Mouse (Mus musculus): ENCODE results near the gene Dr1.
A peak's percentile ranks its signal among the peaks of the same experiment; 100 is the strongest.
"Not testable (repeated sequence)": the region's sequence is repeated elsewhere in the genome, so short reads cannot be mapped to it uniquely, and the experiment has no call there.

Gene Dr1

DNA sequence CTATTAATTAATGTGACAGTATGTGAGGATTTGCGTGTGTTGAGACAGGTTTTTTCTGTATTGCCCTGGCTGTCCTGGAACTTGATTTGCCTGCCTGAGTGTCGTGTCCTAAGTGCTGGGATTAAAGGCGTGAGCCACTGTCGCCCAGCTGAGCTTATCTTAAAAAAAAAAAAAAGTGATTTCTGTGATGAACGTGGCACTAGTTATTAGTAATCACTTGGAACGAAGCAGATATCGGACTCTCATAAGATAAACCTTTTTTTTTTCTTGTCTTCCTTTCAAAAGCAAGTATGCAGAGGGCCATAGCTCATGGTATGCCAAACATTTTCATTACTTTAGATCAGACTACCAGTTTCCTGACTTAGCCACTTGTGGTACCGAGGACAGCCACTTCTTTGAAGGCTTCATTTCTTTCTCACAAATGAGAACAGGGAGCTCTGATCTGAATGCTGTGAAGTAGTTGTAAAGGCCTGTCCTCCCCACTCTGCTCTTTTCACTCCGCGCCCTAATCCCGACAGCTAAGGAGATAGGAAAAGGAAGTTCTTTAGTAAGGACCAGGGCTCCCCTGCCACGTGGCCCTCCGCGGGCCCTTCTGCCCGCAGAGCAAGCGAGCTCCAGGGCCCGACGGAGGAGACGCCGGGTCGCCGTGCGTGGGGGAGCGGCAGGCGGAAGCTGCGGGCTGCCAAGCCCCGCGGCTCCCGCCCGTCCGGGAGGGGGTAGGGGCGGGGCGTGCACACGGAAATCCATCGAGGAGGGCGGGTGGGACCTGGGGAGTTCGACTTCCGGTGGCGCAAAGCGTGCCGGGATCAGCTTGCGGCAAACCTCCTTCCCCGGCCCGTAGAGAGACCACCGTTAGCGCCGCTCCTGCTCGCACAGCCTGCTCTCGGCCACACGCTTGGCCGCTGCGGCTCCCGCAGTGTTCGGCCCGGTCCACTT, at the start of gene Dr1:
Gene Dr1, plus strand, starts transcription at position 771 of the 936 bp plus-strand sequence.
- DNase-seq (ENCODE audit: low read depth), result peak; percentile 84

DNA sequence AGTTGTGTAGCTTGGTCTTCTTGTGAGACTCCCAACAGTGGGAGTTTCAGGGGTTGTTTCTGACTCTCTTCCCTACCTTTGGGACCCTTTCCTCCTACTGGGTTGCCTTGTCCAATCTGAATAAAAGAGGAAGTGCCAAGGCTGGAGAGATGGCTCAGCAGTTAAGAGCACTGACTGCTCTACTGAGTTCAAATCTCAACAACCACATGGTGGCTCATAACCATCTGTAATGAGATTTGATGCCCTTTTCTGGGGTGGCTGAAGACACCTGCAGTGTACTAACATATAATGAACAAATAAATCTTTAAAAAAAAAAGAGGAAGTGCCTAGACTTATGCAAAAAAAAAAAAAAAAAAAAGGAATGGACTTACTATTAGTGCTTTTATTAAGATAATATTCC, 44.6 kb upstream of the Dr1 start:
- DNase-seq (ENCODE audit: low read depth), result no peak

DNA sequence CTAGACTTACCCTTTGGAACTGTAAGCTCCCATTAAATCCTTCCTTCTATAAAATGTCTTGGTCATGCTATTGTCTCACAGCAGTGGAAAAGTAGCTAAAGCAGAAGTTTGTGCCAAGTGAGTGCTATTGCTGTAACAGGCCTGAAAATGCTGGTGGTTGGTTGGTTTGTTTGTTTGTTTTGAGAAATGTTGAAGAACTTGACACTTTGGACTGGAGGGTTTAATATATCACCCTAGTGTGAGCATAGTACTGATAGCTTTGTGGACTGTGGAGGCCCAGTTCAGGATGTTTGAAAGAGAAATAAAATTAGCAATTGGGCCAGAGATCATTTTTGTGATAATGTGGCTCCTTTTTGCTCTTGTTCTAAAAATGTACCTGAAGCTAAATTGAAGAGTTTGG, 42.5 kb upstream of the Dr1 start:
- DNase-seq (ENCODE audit: low read depth), result no peak

DNA sequence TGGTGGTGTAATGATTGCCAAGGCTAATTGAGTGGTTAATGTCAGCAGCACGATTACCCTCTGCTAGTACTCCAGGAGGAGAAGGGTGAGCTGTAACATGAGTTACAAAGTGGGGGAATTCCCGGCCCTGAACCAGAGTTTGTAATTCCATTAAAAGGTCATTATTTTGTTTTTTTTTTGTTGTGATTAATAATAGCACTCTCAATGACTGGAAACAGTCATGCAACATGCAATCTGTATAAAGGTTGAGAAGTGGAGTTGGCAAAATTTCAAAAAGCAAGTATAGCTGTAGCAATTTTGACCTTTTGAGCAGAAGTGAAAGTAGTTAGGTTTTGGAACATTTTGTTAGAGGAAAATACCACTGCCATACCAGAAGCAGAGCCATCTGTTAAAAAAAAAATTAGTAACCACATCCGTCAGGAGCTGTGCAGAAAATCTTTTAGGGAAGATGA, 22.4 kb upstream of the Dr1 start:
- DNase-seq (ENCODE audit: low read depth), result no peak

DNA sequence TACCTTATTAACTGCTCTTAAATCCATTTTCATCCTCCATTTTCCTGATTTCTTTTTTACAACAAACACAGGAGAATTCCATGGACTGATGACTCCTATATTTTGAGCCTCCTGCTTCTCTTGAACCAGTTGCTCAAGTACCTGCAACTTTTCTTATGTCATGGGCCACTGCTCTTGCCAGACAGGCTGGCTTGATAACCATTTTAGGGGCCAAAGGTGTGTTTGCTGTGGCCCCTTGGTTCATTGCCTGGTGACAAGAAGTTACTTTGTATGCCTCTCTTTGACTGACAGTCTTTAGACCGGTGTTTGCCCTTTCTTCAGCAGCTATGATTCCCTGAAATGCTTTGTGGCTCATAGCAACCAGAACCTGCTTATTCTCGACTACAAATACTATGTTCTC, 18.7 kb upstream of the Dr1 start:
- no peak for DNase-seq (ENCODE audit: low read depth)

DNA sequence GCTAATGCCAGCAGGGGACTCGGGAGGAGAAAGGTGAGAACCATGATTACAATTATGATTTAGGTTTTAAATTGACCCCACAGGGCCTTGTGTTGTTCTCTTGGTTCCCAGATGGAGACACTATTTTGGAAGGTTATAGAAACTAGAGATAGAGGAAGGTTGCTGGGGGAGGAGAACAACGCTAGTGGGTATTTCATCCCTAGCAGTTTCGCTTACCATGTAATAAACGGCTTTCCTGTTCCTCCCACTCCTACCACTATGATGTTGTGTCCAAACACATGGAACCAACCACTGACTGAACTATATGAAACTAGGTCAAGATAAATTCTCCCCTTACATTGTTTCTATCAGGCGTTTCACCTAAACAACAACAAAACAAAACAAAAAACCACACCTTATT, 13.4 kb upstream of the Dr1 start:
- DNase-seq (ENCODE audit: low read depth), result no peak

DNA sequence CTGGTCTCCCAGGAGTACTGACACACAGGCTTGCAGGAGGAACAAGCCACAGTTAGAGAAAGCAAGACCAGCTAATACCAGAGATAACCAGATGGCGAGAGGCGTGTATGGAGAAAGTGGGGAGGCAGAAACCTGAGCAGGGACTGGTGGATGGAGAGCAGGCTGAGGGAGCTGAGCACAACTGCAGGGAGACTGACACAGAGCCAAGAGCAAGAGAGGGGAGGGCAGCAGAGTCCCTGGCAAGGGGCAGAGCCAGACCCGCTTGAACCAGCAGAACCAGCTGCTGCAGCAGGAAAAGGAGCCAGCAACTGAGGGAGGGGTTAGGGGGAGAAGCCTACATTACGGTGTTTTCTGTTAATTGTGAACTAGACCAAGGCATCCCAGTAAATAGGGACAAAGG, 6.0 kb upstream of the Dr1 start:
- DNase-seq (ENCODE audit: low read depth), result peak; percentile 74

DNA sequence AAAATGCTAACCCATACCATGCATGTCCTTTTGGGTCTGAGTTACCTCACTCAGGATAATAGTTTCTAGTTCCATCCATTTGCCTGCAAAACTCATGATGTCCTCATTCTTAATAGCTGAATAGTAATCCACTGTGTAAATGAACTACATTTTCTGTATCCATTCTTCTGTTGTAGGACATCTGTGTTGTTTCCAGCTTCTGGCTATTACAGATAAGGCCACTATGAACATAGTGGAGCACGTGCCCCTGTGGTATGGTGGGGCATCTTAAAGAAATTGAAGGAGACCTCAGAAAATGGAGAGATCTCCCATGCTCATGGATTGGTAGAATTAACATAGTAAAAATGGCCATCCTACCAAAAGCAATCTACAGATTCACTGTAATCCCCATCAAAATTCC, 4.9 kb upstream of the Dr1 start:
- DNase-seq (ENCODE audit: low read depth), result not testable (repeated sequence)

DNA sequence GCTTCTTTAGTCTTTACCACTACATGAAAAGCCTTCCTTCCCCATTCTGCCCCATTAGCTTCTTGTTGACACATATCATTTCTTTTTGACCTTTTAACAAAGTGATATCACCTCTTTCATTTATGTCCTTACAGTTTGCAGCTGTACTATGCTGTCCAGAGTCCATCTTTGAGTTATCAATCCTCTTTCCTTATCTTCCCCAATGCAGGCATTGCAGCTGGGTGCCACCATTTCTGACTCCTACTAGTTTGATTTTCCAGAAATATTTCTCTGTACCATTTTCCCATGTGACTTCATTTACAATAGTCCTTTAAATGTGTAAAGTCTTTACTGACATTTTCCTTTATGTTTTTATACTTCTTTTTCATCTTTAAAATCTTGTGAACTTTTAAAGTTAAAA, 1.7 kb upstream of the Dr1 start:
- DNase-seq (ENCODE audit: low read depth), result no peak

DNA sequence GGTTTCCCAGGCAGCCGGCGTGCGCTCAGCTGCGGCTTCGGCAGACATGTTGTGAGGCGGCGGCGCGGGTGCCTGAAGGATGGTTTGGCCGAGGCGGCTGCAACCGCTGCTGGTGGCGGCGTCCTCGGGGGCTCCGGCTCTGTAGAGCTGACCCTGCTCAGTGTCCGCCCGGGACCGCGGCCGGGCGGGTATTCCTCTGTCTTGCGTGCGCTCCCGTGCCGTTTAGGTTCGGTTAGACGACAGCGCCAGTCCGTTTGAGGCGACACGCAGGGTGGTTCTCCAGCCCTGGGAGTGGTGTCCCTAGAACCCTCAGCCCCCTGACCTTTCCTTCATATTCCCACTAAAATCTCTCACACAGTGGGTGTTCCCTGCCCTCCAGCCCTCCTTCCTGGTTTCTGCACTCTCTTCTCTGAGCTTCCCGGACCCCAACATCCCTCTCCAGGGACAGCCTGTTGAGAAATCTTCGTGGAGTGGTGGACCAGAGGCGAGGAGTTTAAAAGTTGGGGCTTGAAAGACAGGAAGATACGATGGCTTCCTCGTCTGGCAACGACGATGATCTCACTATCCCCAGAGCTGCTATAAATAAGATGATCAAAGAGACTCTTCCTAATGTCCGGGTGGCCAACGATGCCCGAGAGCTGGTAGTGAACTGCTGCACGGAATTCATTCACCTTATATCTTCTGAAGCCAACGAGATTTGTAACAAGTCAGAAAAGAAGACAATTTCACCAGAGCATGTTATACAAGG, 540 bp downstream of the Dr1 start:
- no peak for DNase-seq (ENCODE audit: low read depth)

DNA sequence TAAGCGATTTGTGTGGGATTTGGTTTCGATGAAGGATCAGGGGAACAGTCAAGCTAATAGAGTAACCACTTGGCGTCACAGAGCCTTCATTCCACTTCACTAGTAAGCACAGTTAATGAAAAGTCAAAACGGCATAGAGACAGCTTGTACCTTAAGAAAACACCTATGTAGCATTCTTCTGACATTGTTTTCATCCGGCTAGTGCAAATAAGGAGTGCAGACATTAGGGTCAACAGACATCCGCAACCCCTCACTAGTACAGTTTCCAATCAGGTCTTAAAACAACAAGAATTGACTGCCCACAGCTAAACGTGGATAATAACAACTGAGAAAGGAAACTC, 1.1 kb downstream of the Dr1 start:
- no peak for DNase-seq (ENCODE audit: low read depth)

DNA sequence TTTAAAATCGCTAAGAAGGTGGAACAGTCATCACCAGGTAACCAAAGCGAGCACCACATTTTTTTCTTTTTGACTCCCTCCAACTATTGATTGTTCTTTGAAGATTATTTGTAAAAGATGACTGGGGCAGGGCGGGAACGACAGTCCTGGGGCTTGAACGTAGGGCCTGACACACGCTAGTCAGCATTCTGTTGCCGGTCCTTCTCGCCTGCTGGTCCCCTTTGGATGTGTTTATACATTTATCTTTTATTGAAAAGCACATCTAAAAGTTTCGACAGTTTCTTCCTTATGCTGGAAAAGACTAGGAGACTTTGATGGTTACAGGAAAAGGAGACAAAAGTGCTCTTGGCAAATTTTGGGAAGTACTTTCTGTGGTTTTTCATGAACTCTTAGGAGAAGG, 1.7 kb downstream of the Dr1 start:
- DNase-seq (ENCODE audit: low read depth), result no peak

DNA sequence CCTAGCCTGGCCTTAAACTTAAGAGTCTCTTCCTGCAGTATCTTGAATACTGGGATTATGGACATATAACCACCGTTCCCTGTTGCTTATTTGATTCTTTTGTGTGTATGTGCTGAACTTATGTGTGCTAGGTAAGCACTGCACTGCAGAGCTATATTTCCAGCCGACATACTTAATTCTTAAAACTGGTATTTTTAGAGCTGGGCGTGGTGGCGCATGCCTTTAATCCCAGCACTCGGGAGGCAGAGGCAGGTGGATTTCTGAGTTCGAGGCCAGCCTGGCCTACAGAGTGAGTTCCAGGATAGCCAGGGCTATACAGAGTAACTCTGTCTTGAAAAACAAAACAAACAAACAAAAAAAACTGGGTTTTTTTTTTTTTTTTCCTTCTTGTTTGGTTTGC, 2.6 kb downstream of the Dr1 start:
- DNase-seq (ENCODE audit: low read depth), result not testable (repeated sequence)

DNA sequence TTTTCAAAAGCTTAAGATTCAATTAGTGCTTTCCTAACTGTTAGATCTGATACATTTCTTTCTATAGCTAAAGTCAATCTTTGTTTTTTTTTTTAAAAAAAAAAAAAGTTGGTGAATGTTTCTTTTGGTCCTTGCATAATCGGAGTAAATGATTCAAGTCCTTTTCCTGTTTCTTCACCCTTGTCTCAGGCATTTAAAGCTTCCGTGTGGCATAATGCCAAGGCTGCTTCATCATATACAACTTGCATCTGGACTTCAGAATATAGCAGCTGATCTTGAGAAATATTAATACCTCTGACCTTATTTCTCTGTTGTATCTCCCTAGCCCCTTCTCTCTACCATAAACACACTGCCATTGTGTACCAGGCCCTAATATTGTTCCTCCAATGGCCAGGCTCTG, 18.3 kb downstream of the Dr1 start:
- DNase-seq (ENCODE audit: low read depth), result no peak

DNA sequence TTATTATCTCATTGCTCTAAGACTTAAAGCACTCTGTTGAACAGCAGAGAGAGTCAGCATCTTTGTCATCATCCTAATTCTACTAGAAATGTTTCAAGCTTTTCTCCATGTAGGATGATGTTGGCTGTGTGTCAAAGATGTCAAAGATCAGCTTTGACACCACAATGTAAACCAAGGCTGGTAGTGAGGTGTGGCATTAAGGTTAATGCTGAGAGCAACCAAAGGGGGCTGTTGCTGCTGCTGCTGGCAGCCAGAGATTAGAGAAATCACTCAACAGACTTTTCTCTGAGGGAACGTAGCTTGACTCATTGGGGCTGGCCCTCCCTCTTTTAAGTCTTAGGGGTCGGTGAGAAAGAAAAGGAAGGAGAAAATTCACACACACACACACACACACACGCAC, 32.9 kb downstream of the Dr1 start:
- no peak for DNase-seq (ENCODE audit: low read depth)

DNA sequence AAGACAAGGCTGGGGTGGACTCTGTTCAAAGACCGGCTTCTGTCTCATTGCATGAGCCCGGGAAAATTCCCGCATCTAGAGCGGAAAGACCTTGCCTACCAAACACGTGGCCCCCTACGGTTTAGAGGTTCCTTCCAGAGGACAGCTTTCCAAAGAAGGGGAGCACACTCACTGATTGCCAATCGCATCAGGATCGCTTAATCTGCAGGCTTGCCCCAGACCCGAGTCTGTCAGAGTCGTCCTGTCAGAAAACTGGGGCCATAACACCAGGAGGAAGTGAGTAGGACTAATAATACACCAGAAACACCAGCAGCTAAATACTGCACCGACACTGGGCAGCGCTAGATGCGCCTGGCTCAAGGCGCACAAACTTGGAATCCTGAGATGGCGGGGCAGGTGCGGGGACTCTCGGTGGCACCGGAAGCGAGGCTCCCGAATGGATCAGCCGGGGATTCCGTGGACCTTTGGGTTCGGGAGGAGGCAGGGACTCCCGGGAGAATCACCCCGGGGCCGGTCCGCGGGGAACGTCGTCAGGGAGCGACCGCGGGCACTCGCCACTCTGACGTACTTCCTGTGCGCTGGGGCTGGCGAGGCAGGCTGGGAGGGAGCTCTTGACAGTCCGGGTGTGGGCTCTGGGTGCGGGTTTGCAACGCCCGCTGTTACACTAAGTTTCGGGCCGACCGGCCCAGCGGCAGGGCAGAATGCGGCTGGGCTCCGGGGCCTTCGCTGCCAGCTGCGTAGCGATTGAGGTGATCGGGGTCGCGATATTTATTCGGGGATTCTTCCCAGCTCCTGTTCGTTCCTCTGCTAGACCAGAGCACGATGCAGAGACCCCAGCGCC, 43.7 kb downstream of the Dr1 start, which contains the start of gene Pigg:
Gene Pigg, plus strand, starts transcription at position 386 of the 841 bp plus-strand sequence.
- DNase-seq (ENCODE audit: low read depth), result peak; percentile 86

DNA sequence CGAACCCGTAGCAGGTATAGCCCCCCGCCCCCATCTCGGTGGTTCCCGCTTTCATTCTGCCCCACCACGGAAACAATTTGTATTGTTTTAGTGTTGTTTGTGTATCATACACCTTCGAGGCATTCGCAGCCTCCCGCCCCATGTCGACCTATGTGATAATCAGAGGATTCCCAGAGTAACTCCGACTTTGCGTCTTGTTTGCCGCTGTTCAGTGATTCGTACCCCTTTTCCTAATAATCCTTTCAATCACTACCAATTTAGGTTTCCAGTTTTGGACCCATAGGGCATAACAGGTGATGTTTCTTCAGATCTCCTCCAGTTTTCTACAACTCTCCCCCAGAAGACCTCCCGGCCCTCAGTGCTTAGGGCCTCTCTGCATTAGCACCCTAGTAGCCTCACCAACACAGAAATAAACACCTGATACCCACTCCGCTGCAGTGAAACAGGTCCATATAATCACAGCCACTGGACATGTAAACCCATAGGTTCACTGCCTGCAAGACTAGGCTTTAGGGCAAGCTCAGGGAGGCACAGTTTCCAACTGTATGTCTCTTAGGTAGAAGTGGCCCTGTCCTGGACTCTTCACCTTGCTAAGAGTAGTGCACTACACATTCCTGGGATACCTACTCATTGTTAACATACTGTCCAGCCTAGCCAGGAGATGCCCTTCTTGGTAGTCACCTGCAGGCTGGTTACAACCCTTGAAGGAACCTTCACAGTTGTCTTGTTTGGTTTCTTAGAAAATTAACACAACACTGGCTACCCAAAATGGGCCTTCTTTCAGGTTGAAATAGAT, 44.6 kb downstream of the Dr1 start:
- DNase-seq (ENCODE audit: low read depth), result no peak
